Mouse (Mus musculus) layer of hippocampus, adult 11-12 months (tissue): ENCODE measurements at regions not wholly inside any gene's neighbourhood (a gene's known extent, or its start where the extent isn't known, plus 50 kb on each side); places are given as distances from the start of the nearest gene placed in this dataset.
A peak's percentile ranks its signal among the peaks of the same experiment; 100 is the strongest.
"Not testable (repeated sequence)": the region's sequence is repeated elsewhere in the genome, so short reads cannot be mapped to it uniquely, and the experiment has no call there.

ENCODE experiments used
- DNase-seq: peaks from one replicate; pipeline ENCODE4 v3.0.0; 2022; ENCODE audit warnings: low spot score

DNA sequence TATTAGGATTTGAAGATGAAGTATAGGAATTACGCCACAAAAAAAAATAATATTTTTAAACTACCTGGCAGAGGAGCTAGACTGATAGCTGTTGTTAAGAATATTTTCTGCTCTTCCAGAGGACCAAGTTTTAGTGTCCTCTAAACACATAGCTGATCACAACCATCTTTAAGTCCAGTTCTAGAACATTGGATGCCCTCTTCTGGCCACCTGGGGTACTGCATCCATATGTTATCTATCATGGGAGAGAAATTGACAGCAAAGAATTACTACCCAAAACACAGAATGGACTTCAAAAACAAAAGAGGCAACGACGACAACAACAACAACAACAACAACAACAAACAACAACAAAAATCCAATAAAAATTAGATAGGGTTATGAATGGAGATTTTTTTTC is 71.0 kb upstream of the Prl4a1 start:
- peak; percentile 52 for DNase-seq

DNA sequence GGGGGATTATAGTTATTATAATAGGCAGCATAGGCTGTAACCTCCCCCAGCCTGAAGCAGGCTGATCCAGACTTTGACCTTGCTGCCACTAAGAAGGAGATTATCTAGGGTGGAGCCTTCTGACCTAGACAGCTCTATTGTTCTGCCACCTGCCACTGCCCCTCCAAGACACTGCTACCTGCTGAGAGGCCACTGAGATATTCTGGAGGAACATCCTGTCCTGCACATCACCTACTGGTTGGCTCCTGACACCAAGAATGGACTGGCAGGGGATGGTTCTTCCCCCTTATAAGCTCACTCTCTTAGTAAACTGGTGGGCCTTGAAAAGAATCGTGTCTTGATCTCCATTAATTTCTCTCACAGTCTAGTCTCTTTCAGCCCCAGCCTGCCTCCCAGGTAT is 55.6 kb upstream of the Prl4a1 start:
- DNase-seq: not testable (repeated sequence)

GRCm38 (mm10) chr13:27962381-27962780 is 53.6 kb upstream of the Prl4a1 start:
- DNase-seq: not testable (repeated sequence)

GRCm38 (mm10) chr13:27966021-27966420 is 50.0 kb upstream of the Prl4a1 start:
- not testable (repeated sequence) for DNase-seq
